Mouse (Mus musculus): ENCODE data around the gene Kifap3.

GRCm38 (mm10) chr1:163893774-163894527 is 114.6 kb downstream of the Kifap3 start:
- TF ChIP-seq POLR2A (IDR thresholded peaks at IDR 0.05; ENCODE audit: extremely low read depth, insufficient read depth, low read length) (no peak), CTCF (IDR thresholded peaks at IDR 0.05; ENCODE audit: extremely low read depth, insufficient read depth, low read length) (no peak)
